Mouse (Mus musculus) thymus, postnatal 14 days (tissue): ENCODE data around the gene Ctrc.
A peak's percentile ranks its signal among the peaks of the same experiment; 100 is the strongest.

Experiments
- DNase-seq: peaks from one replicate; pipeline ENCODE4 v3.0.0; 2021

Ctrc gene

DNA sequence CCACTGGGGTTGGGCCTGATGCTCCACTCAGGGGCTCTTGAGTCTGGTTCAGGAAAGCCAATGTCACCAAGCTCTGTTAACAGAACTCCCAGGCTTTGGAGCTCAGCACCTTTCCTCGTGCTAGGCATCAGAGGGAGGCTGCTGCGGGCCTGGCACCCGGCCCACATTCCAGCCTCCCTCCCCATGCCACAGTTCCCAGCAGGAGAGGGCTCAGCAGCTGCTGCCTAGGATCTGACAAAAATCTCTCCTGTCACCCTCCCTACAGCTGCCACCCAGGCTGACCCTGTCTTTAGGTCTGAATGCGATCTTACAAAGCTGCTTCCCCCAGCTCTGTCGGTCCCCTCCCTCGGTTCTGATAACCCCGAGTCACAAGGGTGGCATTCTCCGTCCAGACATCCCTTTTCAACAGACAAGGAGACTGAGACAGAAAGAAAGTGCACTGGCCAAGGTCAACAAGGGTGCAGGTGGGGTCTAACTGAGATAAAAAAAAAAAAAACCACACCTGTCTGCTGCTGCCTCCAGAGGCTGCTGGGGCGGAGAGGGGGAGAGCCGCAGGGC lies 20.9 kb upstream of the Ctrc start:
- DNase-seq: no peak

DNA sequence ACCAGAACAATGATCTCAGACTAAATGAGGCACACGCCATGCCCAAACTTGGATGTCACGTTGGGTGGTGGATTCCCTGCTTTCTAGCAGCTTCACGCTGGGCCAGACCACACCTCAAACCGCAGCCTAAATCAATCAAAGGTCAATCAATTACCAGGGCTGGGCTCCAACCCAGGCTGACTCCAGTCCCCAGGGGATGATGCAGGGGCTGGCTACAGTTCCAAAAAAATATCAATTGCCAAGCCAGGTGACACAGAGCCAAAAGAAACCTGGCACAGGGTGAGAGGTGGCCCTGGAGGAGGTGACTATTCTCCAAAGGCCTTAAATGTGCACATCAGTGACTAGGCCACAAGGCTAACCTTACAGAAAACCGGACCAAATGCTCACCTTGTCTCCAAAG lies 19.4 kb upstream of the Ctrc start:
- no peak for DNase-seq

DNA sequence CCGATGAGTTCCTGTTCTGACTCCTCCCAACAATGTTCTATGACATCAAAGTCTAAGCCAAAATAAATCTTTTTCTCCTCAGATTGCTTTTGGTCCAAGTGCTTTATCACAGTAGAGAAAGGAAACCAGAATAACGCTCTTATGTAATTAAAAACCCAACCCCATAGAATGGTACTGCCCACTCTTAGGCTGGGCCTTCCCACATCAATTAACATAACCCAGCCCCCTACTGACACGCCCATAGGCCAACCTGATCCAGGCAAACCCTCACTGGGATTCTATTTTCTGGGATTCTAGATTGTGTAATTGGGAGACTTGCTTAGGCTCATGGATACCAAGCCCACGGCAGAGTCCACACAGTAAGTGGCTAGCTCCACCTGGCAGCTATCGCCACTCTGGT lies 18.8 kb upstream of the Ctrc start:
- DNase-seq: no peak

DNA sequence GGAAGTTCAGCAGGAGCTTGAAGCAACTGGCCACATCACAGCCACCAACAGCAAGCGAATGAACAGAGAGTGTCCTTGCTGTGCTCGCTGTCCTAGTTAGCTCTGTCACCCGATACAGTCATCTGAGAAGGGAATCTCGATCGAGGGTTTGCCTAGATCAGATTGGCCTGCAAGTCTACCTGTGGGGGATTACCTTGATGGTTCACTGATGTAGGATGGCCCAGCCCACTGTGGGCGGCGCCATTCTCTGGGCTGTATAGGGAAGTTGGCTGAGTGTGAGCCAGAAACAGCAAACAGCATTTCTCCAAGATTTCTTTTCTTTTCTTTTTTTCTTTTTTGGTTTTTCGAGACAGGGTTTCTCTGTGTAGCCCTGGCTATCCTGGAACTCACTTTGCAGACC lies 18.3 kb upstream of the Ctrc start:
- DNase-seq: no peak

DNA sequence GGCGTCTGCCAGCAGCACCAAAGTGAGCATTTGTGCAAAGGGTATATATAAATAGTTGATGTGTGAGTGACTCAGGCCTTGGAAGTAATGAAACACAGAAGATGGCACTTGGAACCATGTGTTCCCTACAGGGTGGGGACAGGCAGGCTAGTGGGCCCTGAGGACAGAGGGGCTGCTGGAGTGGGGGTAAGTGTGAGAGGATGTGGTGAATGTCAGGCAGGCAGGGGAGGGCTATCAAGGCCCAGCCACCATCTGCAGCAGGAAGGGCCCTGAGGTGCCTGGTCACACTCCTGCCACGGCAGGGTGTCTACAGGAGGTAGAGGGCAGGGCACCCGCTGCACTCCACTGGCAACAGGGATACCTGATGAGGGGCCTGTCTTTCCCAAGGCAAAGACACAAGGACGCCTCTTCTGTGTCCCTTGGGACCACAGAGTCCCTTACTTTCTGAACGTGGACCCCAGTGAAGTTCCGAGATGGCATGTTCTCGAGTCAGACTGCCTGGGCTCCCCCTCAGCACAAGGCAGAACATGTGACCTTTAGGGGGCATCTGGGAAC lies 17.6 kb upstream of the Ctrc start:
- no peak for DNase-seq

DNA sequence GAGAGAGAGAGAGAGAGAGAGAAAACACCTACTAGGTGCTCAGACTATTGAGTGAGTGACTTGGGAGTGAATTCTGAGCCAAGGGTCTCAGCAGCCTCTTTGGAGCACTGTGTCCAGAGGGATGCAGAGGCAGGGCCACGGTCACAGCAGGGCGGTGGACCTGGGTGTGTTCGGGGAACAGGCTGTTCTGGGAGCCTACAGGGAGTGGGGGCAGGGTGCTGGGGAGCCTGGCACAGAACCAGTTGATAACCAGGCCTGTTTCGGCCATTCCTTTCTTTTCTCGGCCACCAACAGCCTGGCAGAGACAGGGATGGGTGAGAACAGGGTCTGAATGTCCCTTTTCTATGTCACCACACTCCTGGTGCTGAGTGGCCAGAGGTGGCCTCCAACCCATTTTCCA lies 16.7 kb upstream of the Ctrc start:
- DNase-seq: no peak

DNA sequence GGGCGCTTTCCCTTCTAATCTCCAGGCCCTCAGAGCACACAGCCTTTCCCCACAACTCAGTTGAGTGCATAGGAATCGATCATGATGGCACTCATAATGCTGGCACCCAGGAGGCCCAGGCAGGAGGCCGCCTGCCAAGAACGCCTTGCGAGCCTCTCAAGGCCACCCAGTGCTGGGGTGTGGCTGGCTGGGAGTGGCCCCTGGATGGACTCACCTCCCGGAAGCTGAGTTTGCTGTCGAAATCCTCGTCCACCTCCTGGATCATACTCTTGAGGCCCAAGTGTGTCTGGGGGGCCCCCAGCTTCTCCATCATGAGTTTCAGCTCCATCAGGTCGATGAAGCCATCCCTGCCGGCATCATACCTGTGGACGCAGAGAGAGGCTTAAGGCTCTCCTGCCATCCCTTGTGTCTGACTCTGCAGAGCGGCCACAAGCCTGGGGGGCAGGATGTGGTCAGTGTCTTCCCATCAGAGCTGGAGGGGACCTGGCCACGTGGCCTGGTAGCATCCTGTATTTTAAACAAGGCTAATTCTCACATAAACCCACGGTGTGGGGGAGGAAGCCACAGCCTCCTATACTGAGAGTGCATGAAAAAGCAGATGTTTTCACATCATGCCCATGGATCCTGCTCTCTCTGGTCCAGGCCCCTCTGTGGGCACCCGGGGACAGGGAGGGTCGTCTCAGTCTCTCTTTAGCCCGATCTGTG lies 15.6 kb upstream of the Ctrc start:
- no peak for DNase-seq

DNA sequence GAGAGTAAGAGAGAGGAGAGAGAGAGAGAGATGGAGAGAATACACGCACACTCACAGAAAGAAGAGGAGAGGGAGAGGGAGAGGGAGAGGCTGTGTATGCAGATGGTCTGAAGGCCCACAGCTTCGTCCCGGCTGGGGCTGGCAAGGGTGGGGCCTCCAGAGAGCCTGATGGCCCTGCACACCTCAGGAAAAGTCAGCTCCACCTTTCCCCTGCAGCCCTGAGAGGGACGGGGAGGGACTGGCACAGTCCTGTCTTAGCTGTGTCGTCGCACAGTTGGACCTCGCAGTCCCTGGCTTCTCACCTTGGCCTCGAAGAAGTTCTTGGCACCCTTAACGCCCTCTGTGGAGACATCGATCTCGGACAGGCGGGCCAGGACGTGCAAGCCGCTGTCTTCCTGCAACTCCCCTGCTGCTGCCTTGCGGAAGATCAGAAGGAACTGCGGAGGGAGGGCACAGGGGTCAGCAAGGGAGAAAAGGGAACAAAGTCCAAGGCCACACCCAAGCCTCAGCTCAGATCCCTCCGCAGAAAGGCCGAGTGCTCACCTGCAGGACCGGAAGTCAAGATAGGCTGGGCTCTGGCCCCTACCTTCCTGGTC lies 14.2 kb upstream of the Ctrc start:
- DNase-seq: no peak

DNA sequence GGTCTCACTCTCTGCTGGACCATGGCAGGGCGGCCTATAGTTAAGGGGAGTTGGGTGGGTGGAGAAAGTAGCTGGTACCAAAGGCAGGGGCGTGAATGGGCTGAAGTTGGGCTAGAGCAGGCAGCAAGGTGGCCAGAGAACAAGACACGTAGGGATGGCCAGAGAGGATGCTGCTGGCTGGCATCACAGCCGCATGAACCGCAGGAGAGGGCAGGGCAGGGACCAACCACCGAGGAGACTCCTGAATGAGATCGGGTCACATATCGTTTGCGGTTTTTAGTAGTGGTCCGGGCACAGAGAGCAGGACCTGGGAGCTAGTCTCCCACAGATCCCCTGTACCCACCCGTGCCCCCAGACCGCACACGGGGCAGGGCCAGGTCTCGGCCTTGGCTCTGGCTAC lies 13.2 kb upstream of the Ctrc start:
- DNase-seq: no peak

DNA sequence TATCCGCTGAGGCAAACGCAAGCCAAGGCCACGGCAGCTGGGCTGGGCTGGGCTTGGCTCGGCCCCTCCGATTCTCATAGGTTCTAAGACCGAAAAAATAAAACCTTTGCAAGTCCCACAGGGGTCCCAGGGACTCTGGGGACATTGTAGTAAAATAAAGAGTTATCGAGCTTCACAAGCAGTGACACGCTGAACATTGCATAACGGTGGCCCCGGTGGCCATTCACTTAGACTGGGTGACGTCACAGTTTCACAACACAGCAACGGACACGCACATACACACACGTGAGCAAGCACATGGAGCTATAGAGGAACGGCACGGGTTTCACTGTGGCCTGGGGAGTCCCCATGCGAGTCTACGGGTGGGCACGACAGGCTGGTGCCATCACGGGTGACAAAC lies 12.3 kb upstream of the Ctrc start:
- DNase-seq: no peak

DNA sequence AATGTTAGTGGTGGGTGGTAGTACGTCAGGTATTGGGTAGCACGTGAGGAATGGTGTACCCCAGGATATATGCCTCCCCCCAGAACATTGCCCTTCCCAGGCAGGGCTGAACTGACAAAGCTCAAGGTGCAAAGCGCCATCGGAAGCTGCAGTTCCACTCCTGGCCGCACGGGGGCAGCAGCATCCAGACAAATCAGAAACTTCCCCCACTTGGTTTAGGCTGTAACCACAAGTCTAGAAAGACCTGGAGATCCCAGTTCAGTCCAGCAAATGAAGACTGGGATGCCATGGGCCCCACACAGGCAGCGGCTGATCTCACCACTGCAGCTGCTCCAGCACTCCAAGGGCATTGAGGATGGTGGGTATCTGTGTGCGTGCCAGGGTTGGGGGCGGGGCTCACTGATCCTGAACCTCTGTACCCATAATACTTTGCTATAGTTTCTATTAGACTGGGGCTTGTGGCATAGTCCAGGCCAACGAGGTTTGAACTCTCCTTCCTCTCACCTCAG lies 11.3 kb upstream of the Ctrc start:
- DNase-seq: peak; percentile 75

DNA sequence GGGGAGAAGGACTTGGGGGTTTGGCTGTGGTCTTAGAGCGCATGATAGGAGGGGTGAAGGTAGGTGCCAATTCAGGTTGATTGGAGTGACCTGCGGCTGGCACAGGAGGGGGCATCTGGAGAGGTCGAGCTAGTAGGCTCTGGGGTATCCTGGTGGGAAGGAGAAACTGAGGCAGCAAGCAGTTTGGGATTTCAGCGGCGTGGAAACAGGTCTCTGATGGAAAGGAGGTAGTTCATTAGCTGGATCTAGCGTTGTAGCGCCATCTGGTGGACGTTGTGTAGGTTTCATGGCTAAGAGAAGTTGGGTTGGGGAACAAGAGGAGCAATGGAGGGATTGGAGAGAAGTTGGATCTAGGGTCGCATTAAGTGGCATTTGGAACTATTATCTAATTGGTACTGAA lies 7.3 kb upstream of the Ctrc start:
- peak; percentile 51 for DNase-seq

DNA sequence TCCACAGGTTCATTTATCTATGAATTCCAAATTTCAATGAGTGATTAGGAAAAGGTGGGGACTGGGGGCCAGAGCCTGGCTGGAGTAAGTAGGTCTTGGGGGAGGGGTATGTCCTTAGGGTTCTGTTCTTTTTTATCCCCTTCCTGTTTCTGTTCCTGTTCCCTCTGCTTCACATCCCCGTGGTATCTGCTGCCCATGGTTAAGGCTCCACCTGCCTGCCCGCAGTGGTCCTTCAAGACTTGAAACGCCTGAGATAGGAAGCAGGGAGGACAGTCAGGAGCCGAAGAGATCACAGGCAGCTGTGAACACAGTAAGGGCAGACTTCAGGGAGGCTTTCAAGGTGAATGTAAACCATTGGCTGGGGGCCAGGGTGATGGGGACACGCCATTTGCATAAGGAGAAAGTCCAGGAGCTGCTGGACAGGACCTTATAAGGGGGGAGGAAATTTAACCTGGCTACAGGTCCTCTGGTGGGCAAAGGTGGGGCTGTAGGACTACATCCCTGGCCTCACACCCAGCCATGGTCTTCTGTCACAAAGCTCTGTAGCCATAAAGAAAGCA lies 11.5 kb downstream of the Ctrc start:
- no peak for DNase-seq

DNA sequence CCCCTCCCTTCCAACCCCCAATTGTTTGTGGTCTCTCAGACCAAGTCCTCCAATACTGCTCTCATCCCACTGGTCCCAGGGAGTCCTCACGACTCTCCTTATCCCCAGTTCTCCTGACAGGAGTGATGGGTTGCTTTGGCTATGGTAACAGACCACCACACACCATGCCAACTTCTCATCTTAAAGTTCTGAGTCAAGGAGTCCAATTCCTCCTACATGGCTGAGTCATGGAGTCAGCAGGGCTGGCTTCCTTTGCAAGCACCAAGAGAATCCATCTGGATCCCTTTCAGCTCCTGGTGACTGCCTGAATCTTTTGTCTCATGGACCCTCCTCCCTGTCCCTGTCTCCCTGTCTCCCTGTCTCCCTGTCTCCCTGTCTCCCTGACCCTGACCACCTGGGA lies 12.2 kb downstream of the Ctrc start:
- no peak for DNase-seq

DNA sequence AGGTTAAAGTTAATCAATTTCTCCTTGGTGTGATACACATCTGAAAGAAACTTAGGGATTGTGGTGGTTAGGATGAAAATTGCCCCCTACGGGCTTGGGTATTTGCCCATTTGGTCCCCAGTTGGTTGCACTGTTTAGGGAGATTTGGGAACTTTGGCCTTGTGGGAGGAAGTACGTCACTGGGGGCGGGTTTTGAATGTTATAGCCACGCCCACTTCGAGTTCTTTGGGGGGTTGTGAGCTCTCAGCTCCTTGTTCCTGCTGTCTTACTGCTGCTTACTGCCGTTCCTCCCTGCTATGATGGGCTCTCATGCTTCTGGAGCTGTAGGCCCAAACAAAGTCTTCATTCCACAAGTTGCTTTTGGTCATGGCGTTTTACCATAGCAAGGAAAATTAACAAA lies 14.8 kb downstream of the Ctrc start:
- no peak for DNase-seq

DNA sequence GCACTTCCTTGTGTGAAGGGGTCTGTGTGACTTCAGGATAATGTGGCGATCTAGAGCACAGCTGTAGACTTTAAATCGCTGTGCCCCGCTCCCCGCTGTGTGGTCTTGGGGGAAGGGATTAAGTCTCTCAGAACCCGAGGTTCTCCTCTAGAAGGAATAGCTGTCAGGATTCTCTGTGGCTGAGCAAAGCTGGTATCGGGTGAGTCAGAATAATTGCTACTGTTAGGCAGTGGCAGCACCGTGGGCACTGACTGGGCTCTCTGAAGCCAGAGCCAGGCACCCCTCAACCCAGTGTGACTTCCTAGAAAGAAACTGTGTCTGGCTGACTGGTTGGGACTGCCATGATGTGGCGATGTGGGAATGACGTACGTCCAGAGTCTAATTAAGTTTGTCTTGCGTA lies 15.8 kb downstream of the Ctrc start:
- no peak for DNase-seq

DNA sequence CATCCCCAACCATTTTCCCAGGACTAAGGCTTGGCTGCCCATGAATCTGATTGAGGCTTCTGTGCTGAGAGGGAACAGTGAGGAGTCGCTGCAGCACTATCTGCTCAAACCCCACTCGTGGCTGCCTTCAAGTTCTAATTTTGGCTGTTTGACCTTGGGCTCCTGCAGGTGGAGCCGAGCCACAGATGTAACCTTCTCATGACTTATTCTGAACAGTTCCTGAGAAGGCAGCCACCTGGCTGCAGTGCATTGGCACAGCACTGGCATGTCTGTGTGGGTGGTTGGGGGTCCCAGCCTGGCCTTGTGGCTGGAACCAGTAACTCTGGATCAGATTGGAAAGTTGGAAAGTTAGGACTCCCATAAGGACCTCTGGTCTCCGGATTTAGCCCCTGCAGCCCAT lies 18.0 kb downstream of the Ctrc start:
- no peak for DNase-seq

DNA sequence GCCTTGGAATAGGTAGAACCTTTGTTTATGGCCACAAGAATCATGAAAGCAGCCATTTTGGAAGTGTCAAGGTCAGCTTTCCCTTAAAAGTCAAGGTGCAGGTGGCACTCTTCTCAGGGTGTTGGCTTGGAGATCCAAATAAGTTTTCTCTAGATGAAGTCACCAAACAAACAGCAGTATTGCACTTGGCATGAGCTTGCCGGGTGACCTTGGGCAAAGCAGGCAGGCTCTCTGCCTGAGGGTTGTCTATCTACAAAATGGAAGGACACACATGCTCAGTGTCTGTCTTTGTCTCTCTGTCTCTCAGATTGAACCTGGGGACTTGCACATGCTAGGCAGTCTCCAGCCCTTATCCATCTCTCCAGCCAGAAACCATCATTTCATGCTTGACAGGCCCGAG lies 18.8 kb downstream of the Ctrc start:
- no peak for DNase-seq

DNA sequence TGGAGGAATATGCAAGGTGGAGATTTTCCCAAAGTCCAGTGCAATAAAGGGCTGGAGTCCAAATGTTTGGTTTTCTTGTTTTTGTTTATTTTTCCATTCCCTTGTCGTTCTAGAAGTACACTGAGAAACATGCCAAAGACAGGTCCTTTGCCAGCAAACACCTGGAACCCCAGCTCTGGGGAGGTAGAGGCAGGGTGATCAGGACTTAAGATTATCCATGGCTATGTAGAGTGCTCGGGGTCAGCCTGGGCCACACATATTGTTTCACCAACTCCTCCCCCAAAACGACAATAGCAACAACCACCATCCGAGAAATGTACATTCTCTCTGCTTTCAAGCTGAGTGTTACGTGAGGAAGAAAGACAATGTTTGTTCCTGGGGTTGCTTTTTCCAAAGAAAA lies 20.1 kb downstream of the Ctrc start, which contains the start of gene Cela2a:
Cela2a (minus strand) TSS at position 101 of the 400 bp plus-strand sequence.
- no peak for DNase-seq

DNA sequence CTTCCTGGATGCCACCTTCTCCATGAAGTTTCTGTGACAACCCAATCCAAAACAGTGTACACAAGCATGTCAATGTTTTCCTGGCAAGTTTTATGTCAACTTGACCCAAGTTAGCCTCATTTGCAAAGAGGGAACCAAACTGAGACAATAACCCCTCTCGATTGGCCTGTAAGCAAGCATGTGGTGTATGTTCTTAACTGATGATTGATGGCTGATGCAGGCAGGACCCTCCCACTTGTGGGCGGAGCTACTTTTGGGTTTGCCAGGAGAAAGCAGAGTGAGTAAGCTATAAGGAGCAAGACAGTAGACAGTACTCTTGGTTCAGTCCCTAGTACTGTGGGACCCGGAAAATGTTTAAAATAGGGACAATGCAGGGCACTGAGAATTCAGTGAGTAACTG lies 23.2 kb downstream of the Ctrc start:
- DNase-seq: peak; percentile 15

DNA sequence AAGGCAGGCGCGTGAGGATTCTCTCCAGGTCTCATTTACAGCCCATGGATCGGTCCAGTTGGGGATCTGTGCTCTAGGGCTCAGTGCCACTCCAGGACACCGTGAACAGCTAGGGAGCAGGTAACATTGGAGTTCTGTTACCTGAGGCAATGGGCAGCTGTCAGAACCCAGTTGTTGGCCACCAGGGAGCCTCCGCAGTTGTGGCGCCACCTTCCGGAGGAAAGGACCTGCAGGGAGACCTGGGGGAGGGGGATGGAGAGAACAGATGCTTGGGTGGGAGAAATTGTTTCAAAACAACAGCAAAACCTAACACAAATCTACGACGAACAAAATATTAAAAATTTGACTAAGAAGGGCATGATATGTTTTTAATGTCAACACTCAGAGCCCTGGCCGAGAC lies 24.1 kb downstream of the Ctrc start:
- DNase-seq: peak; percentile 38

DNA sequence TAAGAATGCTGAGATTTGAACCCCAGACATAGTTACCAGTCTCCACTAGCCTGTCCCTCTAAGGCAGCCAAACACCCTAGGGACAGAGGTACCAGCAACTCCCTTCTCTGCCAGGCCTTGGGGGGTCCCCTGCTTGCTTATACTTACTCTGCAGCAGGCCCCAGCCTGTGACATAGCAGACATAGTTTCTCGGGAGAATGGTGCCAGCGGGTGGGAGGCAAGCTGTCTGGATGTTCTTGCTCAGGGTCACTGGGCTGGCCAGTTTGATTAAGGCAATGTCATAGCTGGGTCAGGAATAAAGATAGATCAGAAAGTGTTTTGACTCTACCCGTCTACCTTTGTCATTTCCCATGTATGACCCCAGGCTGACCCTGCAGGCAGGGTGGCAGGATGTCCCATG lies 25.0 kb downstream of the Ctrc start:
- no peak for DNase-seq

DNA sequence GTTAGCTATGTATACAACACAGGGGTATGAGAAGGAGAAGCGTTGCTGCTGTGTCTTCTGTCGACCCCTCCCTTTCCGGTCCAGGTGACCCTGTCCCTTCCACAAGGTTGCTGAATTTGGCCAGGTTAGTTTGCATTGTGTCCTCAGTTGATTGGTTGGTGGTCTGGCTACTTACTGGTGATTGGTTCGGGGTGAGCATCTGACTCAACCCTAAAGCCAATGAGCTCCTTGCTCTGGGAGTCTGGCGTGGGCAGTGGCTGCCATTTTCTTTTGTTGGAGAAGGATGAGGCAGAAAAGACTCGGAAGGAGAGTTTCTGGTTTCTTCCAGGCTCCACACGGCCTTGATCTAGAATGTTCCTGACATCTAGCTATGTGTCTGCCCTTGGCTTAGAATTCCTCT lies 26.8 kb downstream of the Ctrc start:
- no peak for DNase-seq

DNA sequence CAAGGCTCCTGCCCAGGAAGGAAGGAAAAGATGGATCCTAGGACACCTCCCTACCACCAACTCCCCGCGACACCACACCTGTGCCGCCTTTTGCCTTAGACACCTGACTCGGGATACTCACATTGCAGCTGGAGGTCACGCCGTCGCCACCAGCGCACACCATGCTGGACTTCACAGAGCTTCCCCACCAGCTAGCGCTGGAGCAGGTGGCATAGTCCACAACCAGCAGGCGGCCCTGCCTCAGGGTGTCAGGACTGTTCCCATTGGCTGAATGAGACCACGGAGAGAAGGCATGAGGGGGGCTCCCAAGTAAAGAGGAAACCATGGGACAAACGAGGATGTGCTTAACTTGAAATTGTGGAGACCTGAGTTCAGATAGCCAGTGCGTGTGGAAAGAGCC lies 27.3 kb downstream of the Ctrc start:
- no peak for DNase-seq
